Mouse (Mus musculus): Measurements from ENCODE around the gene Apold1. TPM values are rescaled to one million over a fixed set of nuclear protein-coding genes. Genes with fewer than 3 reads are reported as not detected.
A peak's percentile ranks its signal among the peaks of the same experiment; 100 is the strongest.

The Apold1 gene
- 8.6 and 9.1 TPM in 2 replicates for polyA plus RNA-seq (2014; fragmentation: Nextera tagmentation; extraction: Ambion mirVana)

DNA sequence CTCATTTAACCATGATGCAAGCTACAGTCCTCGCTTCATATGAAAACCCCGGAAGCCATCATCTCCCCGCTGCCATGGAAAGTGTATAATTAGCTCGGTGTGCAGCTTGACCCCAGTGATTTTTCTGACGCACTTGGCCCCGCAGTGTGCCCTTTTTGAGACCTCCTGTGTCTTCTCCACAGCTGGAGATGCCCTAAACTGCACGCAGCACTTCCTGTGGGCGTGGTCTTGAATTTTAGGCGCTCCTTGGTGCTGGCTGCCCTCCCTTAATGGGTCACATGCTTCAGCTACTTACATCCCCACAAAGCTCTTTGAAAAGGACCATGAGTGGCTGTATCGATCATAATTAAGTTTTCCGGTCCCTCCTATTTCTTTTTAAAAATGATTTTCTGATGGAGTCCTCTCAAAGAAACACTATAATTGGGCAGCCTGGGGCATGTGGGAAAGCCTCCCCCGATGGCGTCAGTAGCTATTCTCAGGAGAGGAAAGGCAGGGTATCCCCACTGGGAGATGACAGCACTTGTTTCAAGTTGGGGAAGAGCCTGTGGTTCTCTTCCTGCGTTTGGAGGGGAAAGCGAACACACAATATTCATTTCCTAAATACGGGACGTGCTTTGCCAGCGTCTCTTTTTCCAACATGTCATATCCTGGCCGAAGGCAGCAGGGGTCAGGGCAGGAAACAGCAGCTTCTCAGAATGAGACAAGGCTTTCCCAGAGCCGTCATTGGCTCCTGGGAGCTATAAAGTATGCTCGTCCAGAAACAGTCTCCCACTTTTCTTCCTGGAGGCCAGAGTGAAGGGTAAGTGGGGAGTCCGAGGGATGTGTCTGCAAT is at the start of gene Apold1:
Apold1 (plus strand) TSS at position 488 of the 832 bp plus-strand sequence.
- Histone ChIP-seq H3K4me3 (ENCODE audit: control insufficient read depth in 1 of 2, insufficient read depth in 1 of 2, low read depth in 1 of 2, low read length in 2 of 2) (peak within 1 kb of the TSS; percentile 34 to 67), H3K9me3 (ENCODE audit: control insufficient read depth, low read length) (no peaks in the 10 kb centered on the region), H3K36me3 (ENCODE audit: control insufficient read depth, insufficient read depth, low read length) (no peaks in the 10 kb centered on the region), H3K4me1 (ENCODE audit: control insufficient read depth in 2 of 2, insufficient read depth in 2 of 2, low read length in 2 of 2) (peaks cover 8 to 10% of the 10 kb centered on the region in 2 experiments; a peak in 3 of 4 replicates), H3K4me2 (ENCODE audit: low read length) (peak within 1 kb of the TSS; percentile 82), H3K27ac (replicated peaks in 1 of 2; ENCODE audit: control insufficient read depth in 1 of 2, insufficient read depth in 1 of 2, low read depth in 2 of 2, low read length in 2 of 2) (peak within 1 kb of the TSS; percentile 68 to 74), H3K9ac (ENCODE audit: low read length) (peak within 1 kb of the TSS; percentile 77), H3K27me3 (ENCODE audit: control insufficient read depth, insufficient read depth, low read length) (0 out of 2 replicates have a peak, but pooled peaks cover 5% of the 10 kb centered on the region)
- 45% methylated on average over 22 of the region's 22 CpGs for WGBS
- ATAC-seq (ENCODE audit: insufficient number of reproducible peaks, insufficient read depth, low FRiP score, low read depth): peak; percentile 49; the same call in 1 of the 2 replicates

DNA sequence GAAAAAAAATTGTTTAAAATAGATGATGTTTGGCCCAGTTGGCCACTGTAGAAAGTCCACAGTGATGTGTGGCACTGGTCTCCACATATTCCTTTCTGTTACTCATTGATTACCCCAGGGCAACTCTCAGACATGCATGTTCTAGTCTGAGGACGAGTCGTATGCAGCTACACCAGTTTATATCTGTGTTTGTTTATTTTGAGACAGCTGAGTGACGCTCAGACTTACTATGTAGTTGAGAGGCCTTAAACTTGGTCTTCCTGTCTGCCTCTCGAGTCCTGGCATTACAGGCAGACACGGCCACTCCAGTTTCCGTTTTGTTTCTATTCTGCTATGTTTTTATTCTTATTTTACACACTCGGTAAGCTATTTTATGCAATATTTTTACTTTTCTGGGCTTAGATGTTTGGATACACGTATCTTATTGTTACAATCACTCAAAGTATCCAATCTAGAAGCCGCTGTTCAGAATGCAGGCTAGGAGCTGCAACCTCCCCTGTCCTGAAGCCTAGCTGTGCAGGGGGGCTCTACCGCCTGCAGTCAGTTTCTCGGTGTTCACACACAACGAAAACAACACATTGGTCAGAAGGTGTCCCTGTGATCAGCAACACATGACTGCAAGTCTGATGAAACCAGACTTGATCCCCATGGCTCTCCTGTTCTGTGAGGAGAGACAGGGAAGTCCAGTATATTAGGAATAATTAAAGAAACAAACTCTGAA is 48.9 kb upstream of the Apold1 start:
- ATAC-seq (ENCODE audit: insufficient number of reproducible peaks, insufficient read depth, low FRiP score, low read depth): no peak
- WGBS: 61% methylated on average over 12 of the region's 12 CpGs
- H3K4me2 ChIP-seq (ENCODE audit: low read length): peak overlapping the region; percentile 47
- H3K4me1 ChIP-seq (ENCODE audit: control insufficient read depth in 2 of 2, insufficient read depth in 2 of 2, low read length in 2 of 2): peaks cover 6 to 25% of the 10 kb centered on the region in 2 experiments
- peak overlapping the region; percentile 47 for H3K9ac ChIP-seq (ENCODE audit: low read length)
- H3K4me3 ChIP-seq (ENCODE audit: control insufficient read depth in 1 of 2, insufficient read depth in 1 of 2, low read depth in 1 of 2, low read length in 2 of 2): no peak overlapping the region
- peak overlapping the region in 1 of 2 experiments; percentile 22; a peak in 2 of 4 replicates for H3K27ac ChIP-seq (replicated peaks in 1 of 2; ENCODE audit: control insufficient read depth in 1 of 2, insufficient read depth in 1 of 2, low read depth in 2 of 2, low read length in 2 of 2)
- 0 out of 2 replicates have a peak, but pooled peaks cover 13% of the 10 kb centered on the region for H3K36me3 ChIP-seq (ENCODE audit: control insufficient read depth, insufficient read depth, low read length)
- no peaks in the 10 kb centered on the region for H3K9me3 ChIP-seq (ENCODE audit: control insufficient read depth, low read length)
- H3K27me3 ChIP-seq (ENCODE audit: control insufficient read depth, insufficient read depth, low read length): no peaks in the 10 kb centered on the region

DNA sequence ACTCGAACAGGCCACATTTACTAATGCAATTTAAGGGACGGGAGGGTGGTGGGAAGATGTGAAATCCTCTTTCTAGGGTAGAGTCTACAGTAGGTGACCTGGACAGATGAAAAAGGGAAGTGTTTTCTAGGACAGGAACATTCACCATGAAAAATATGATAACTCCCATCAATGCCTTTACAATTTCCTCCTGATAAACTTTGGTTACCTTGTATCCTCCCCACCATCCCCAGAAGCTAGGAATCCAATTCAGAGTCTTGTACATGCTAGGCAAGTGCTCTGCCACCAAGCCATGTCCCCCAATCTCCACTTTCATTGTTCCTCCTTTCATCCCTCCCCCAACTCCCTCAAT is 48.3 kb upstream of the Apold1 start:
- Histone ChIP-seq H3K27ac (replicated peaks in 1 of 2; ENCODE audit: control insufficient read depth in 1 of 2, insufficient read depth in 1 of 2, low read depth in 2 of 2, low read length in 2 of 2) (no peak overlapping the region), H3K4me2 (ENCODE audit: low read length) (peak overlapping the region; percentile 47), H3K9ac (ENCODE audit: low read length) (no peak overlapping the region)

DNA sequence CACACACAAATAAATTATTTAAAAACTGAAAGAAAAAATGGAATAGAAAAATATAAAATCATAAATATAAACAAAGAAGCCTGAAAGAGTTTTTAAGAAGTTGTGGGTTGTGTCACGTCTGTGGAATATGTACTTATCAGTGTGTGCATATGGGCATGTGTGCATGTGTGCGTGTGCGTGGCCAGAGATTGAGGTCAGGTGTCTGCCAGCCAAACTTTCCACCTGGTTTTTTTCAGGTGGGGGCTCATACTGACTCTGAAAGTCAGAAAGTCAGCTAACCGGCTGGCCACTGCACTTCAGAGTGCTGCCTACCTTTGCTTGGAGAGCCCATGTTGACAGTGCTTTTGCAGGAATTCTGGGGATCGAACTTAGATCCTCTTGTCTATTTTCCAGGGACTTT is 47.2 kb upstream of the Apold1 start:
- WGBS: 88% methylated on average over 5 of the region's 5 CpGs
- H3K27me3 ChIP-seq (ENCODE audit: control insufficient read depth, insufficient read depth, low read length): no peaks in the 10 kb centered on the region
- H3K4me3 ChIP-seq (ENCODE audit: control insufficient read depth in 1 of 2, insufficient read depth in 1 of 2, low read depth in 1 of 2, low read length in 2 of 2): no peak overlapping the region
- no peak overlapping the region for H3K4me2 ChIP-seq (ENCODE audit: low read length)
- no peaks in the 10 kb centered on the region for H3K9me3 ChIP-seq (ENCODE audit: control insufficient read depth, low read length)
- ATAC-seq (ENCODE audit: insufficient number of reproducible peaks, insufficient read depth, low FRiP score, low read depth): no peak
- H3K9ac ChIP-seq (ENCODE audit: low read length): no peak overlapping the region
- no peak overlapping the region for H3K27ac ChIP-seq (replicated peaks in 1 of 2; ENCODE audit: control insufficient read depth in 1 of 2, insufficient read depth in 1 of 2, low read depth in 2 of 2, low read length in 2 of 2)
- 0 out of 2 replicates have a peak, but pooled peaks cover 13% of the 10 kb centered on the region for H3K36me3 ChIP-seq (ENCODE audit: control insufficient read depth, insufficient read depth, low read length)
- peaks cover 6 to 25% of the 10 kb centered on the region in 2 experiments for H3K4me1 ChIP-seq (ENCODE audit: control insufficient read depth in 2 of 2, insufficient read depth in 2 of 2, low read length in 2 of 2)

More for the DNA sequence above, 48.3 kb upstream of the Apold1 start:
- 80% methylated on average over 2 of the region's 2 CpGs for WGBS
- Histone ChIP-seq H3K27me3 (ENCODE audit: control insufficient read depth, insufficient read depth, low read length) (no peaks in the 10 kb centered on the region), H3K9me3 (ENCODE audit: control insufficient read depth, low read length) (no peaks in the 10 kb centered on the region), H3K4me3 (ENCODE audit: control insufficient read depth in 1 of 2, insufficient read depth in 1 of 2, low read depth in 1 of 2, low read length in 2 of 2) (no peak overlapping the region), H3K4me1 (ENCODE audit: control insufficient read depth in 2 of 2, insufficient read depth in 2 of 2, low read length in 2 of 2) (peaks cover 6 to 25% of the 10 kb centered on the region in 2 experiments), H3K36me3 (ENCODE audit: control insufficient read depth, insufficient read depth, low read length) (0 out of 2 replicates have a peak, but pooled peaks cover 13% of the 10 kb centered on the region)
- no peak for ATAC-seq (ENCODE audit: insufficient number of reproducible peaks, insufficient read depth, low FRiP score, low read depth)

DNA sequence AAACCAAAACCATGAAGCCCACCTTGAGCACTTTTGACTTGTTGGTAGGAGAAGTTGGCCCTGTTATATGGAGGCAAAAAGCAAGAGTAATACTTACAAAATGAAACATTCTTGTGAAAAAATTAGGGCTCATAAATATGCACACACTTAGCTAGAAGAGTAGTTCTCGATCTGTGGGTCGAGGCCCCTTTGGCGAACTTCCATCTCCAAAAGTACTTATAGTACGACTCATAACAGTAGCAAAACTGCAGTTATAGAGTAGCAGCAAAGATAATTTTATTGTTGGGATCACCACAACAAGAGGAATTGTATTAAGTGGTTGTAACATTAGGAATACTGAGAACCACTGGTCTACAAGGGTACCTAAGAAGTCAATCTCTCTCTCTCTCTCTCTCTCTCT is 41.7 kb upstream of the Apold1 start:
- Histone ChIP-seq H3K27me3 (ENCODE audit: control insufficient read depth, insufficient read depth, low read length) (no peaks in the 10 kb centered on the region), H3K9ac (ENCODE audit: low read length) (no peak overlapping the region), H3K4me2 (ENCODE audit: low read length) (no peak overlapping the region), H3K4me1 (ENCODE audit: control insufficient read depth in 2 of 2, insufficient read depth in 2 of 2, low read length in 2 of 2) (peaks cover 2 to 21% of the 10 kb centered on the region in 2 experiments; a peak in 1 of 4 replicates), H3K27ac (replicated peaks in 1 of 2; ENCODE audit: control insufficient read depth in 1 of 2, insufficient read depth in 1 of 2, low read depth in 2 of 2, low read length in 2 of 2) (no peak overlapping the region), H3K4me3 (ENCODE audit: control insufficient read depth in 1 of 2, insufficient read depth in 1 of 2, low read depth in 1 of 2, low read length in 2 of 2) (no peak overlapping the region), H3K9me3 (ENCODE audit: control insufficient read depth, low read length) (no peaks in the 10 kb centered on the region), H3K36me3 (ENCODE audit: control insufficient read depth, insufficient read depth, low read length) (peaks cover 35% of the 10 kb centered on the region)
- 89% methylated on average over 4 of the region's 4 CpGs for WGBS
- no peak for ATAC-seq (ENCODE audit: insufficient number of reproducible peaks, insufficient read depth, low FRiP score, low read depth)

DNA sequence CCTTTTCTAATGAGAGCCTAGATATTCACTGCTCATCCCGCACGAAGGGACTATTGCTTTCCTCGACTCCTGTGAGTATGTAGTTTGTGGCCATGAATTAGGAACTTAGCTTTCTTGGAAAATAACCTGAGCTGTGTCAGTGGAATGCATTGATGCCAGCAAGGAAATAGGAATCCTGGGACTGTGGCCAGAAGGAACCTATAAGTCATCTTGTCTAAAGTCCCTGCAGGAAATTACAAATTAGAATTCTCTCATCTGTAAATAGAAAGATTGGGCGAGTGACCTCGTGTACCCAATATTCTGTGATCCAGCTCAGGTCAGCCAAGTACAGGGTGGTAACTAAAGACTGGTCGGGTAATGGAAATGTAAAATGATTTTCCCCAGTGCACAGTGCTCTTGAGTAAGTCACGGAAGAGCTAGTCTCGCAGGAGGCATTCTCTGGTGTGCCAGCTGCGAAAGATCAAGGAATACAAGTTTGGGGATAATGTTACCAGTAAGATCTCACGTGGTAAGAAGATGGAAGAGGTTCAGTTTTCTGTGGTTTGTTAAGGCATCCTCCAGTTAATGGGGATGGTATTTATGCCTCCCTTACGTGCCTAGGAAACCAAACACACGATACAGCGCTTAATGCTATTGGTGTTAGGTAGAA is 37.6 kb upstream of the Apold1 start:
- H3K4me1 ChIP-seq (ENCODE audit: control insufficient read depth in 2 of 2, insufficient read depth in 2 of 2, low read length in 2 of 2): peaks cover 10 to 28% of the 10 kb centered on the region in 2 experiments
- H3K36me3 ChIP-seq (ENCODE audit: control insufficient read depth, insufficient read depth, low read length): peaks cover 30% of the 10 kb centered on the region
- peak overlapping the region; percentile 28; the same call in 1 of the 2 replicates for H3K9ac ChIP-seq (ENCODE audit: low read length)
- no peak for ATAC-seq (ENCODE audit: insufficient number of reproducible peaks, insufficient read depth, low FRiP score, low read depth)
- H3K9me3 ChIP-seq (ENCODE audit: control insufficient read depth, low read length): no peaks in the 10 kb centered on the region
- H3K4me3 ChIP-seq (ENCODE audit: control insufficient read depth in 1 of 2, insufficient read depth in 1 of 2, low read depth in 1 of 2, low read length in 2 of 2): no peak overlapping the region
- WGBS: 76% methylated on average over 13 of the region's 13 CpGs
- H3K4me2 ChIP-seq (ENCODE audit: low read length): no peak overlapping the region
- H3K27me3 ChIP-seq (ENCODE audit: control insufficient read depth, insufficient read depth, low read length): no peaks in the 10 kb centered on the region
- H3K27ac ChIP-seq (replicated peaks in 1 of 2; ENCODE audit: control insufficient read depth in 1 of 2, insufficient read depth in 1 of 2, low read depth in 2 of 2, low read length in 2 of 2): peak overlapping the region in 1 of 2 experiments; percentile 10; a peak in 1 of 4 replicates

DNA sequence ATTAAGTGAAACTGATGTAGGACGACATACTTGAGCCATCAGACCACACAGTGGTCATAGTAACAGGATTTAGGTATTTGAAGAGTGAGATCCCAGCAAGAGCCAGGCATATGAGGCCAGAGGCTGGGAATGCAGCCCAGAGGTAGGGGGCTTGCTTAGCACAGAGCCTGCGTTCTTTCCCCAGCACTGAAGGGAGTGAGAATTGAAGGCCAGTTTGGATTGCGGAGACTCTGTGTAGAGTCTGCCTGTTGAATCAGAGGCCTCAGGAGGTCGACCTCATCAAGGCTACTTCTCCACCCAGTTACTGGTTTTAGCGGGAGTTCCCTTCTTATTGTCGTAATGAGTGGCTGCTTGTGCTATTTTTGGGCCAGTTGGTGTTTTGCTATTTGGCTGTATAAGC is 35.5 kb upstream of the Apold1 start:
- WGBS: 33% methylated on average over 6 of the region's 6 CpGs
- no peaks in the 10 kb centered on the region for H3K27me3 ChIP-seq (ENCODE audit: control insufficient read depth, insufficient read depth, low read length)
- no peak overlapping the region for H3K9ac ChIP-seq (ENCODE audit: low read length)
- H3K9me3 ChIP-seq (ENCODE audit: control insufficient read depth, low read length): no peaks in the 10 kb centered on the region
- H3K36me3 ChIP-seq (ENCODE audit: control insufficient read depth, insufficient read depth, low read length): peaks cover 22% of the 10 kb centered on the region
- ATAC-seq (ENCODE audit: insufficient number of reproducible peaks, insufficient read depth, low FRiP score, low read depth): no peak
- H3K4me3 ChIP-seq (ENCODE audit: control insufficient read depth in 1 of 2, insufficient read depth in 1 of 2, low read depth in 1 of 2, low read length in 2 of 2): no peak overlapping the region
- peak overlapping the region; percentile 25 to 55 for H3K27ac ChIP-seq (replicated peaks in 1 of 2; ENCODE audit: control insufficient read depth in 1 of 2, insufficient read depth in 1 of 2, low read depth in 2 of 2, low read length in 2 of 2)
- peaks cover 10 to 28% of the 10 kb centered on the region in 2 experiments for H3K4me1 ChIP-seq (ENCODE audit: control insufficient read depth in 2 of 2, insufficient read depth in 2 of 2, low read length in 2 of 2)
- H3K4me2 ChIP-seq (ENCODE audit: low read length): no peak overlapping the region

All from heart, embryonic 14.5 days (tissue).